Mouse (Mus musculus): ENCODE measurements at regions not wholly inside any gene's neighbourhood (a gene's known extent, or its start where the extent isn't known, plus 50 kb on each side); places are given as distances from the start of the nearest gene placed in this dataset.
A peak's percentile ranks its signal among the peaks of the same experiment; 100 is the strongest.

DNA sequence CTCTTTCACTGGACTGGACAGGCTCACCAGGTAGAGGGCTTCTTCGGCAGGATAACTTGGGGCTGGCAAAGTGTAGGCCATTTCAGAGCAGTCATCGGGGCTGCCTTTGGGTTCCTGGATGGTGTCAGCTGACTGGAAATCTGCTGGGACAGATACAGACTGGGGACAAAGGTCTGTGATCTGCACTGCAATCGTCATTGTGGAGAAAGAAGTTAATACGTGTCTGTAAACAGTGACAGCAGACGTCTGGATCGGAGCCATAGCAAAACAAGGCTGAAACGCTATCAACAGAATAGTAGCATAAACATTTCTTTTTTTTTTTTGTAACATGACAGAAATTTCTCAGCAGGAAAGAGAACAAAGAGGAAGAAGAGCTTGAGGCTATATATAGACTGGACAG lies 171.8 kb upstream of the Fggy start:
- H3K4me1 ChIP-seq (replicated peaks; ENCODE audit: low read depth, low read length): peaks cover 33% of the 10 kb centered on the region
- H3K9me3 ChIP-seq (ENCODE audit: low read length): no peaks in the 10 kb centered on the region
- H3K4me3 ChIP-seq (replicated peaks; ENCODE audit: low read length): no peak overlapping the region
- TF ChIP-seq POU5F1 (IDR thresholded peaks at IDR 0.05; ENCODE audit: borderline replicate concordance, low read length): no peak
- TF ChIP-seq NANOG (IDR thresholded peaks at IDR 0.05; ENCODE audit: borderline replicate concordance, low read length): no peak
- no peak for TF ChIP-seq CTCF (conservative IDR thresholded peaks at IDR 0.05; ENCODE audit: low read length)
- no peaks in the 10 kb centered on the region for H3K27me3 ChIP-seq (ENCODE audit: insufficient read depth, low read length)
- H3K36me3 ChIP-seq (ENCODE audit: insufficient read depth, low read length): no peaks in the 10 kb centered on the region

DNA sequence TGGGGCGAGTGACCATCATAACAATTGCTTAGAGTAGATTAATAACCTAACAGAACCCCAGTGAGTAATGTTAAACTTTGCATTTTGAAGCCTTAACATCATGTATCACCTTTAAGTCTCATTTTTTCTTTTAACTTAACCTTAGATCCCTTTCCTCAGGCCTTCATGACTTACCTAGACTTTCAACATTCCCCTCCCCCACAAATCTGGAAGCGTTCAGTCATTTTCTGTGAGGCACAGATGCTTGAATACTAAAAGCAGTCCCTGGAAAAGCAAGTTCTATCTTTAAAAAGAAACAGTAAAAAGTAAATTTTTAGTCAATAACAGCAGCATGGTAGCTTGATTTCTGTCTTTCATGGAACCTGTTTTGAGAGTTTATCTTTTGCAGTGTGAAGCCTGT lies 171.3 kb upstream of the Fggy start:
- TF ChIP-seq POU5F1 (IDR thresholded peaks at IDR 0.05; ENCODE audit: borderline replicate concordance, low read length): no peak
- H3K4me1 ChIP-seq (replicated peaks; ENCODE audit: low read depth, low read length): peaks cover 34% of the 10 kb centered on the region
- no peaks in the 10 kb centered on the region for H3K27me3 ChIP-seq (ENCODE audit: insufficient read depth, low read length)
- no peak overlapping the region for H3K4me3 ChIP-seq (replicated peaks; ENCODE audit: low read length)
- no peaks in the 10 kb centered on the region for H3K9me3 ChIP-seq (ENCODE audit: low read length)
- no peaks in the 10 kb centered on the region for H3K36me3 ChIP-seq (ENCODE audit: insufficient read depth, low read length)

DNA sequence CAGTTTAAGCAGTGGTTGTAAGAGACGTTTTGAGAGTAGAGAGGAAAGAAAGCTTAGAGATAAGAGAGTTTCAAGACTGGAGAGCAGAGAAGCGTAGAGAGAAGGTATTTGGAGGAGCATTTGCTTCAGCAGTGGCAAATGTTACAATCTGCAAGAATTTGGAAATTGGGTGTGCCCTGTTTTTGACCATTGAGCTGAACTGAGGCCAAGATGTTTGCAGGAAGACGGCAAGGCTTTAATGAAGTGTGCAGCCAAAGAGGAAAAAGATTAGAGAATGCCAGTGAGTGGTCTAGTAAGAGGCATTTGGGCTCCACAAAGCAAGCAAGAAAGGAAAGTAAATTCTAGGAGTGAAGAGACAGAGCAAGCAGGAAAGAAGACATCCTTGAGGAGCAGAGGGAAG lies 168.8 kb upstream of the Fggy start:
- Histone ChIP-seq H3K4me1 (replicated peaks; ENCODE audit: low read depth, low read length) (peaks cover 34% of the 10 kb centered on the region), H3K9me3 (ENCODE audit: low read length) (no peaks in the 10 kb centered on the region), H3K27me3 (ENCODE audit: insufficient read depth, low read length) (no peaks in the 10 kb centered on the region), H3K4me3 (replicated peaks; ENCODE audit: low read length) (no peak overlapping the region), H3K36me3 (ENCODE audit: insufficient read depth, low read length) (no peaks in the 10 kb centered on the region)
- TF ChIP-seq NANOG (IDR thresholded peaks at IDR 0.05; ENCODE audit: borderline replicate concordance, low read length): no peak
- no peak for TF ChIP-seq CTCF (conservative IDR thresholded peaks at IDR 0.05; ENCODE audit: low read length)

DNA sequence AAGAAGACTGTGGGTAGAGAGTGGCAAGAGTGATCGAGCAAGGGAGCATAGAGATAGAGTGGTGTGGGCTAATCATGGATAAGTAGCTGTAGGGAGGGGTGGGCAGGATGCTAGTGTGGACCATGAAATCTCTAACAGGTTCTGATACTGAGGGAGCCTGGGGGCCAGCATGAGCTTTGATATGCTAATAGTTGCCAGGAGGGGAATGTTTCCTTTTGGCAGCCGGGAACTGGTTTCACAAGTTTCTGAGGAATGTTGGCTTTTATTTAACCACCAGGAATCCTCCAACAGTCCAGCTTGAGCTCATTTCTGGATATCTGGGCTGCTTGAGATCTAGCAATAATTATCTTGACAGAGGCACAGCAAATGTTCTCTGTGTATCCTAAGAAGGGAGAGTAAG lies 167.7 kb upstream of the Fggy start:
- Histone ChIP-seq H3K36me3 (ENCODE audit: insufficient read depth, low read length) (no peaks in the 10 kb centered on the region), H3K9me3 (ENCODE audit: low read length) (no peaks in the 10 kb centered on the region), H3K4me1 (replicated peaks; ENCODE audit: low read depth, low read length) (peaks cover 34% of the 10 kb centered on the region), H3K27me3 (ENCODE audit: insufficient read depth, low read length) (no peaks in the 10 kb centered on the region), H3K4me3 (replicated peaks; ENCODE audit: low read length) (no peak overlapping the region)
- peak; percentile 17; the same call in 1 of the 2 replicates for TF ChIP-seq POU5F1 (IDR thresholded peaks at IDR 0.05; ENCODE audit: borderline replicate concordance, low read length)
- no peak for TF ChIP-seq CTCF (conservative IDR thresholded peaks at IDR 0.05; ENCODE audit: low read length)
- no peak for TF ChIP-seq NANOG (IDR thresholded peaks at IDR 0.05; ENCODE audit: borderline replicate concordance, low read length)

DNA sequence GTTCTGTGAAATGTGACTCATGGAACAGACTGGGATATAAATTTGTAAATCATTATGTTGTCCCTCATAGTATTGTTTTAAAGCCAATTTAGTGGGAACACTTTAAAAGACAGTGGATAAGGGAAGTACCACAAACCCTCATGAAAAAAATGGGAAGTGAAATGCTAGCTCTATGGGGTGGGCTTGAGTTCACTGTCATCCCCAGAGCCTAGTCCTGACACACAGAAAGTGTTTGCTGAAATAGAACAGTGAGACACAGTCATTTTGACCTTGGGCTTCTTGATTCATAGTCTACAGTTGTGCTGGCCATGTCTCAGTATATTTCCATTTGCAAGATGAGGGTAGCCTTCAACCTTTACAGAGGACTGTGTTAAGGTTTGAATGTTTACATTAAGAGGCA lies 166.8 kb upstream of the Fggy start:
- TF ChIP-seq POU5F1 (IDR thresholded peaks at IDR 0.05; ENCODE audit: borderline replicate concordance, low read length): no peak
- TF ChIP-seq CTCF (conservative IDR thresholded peaks at IDR 0.05; ENCODE audit: low read length): no peak
- no peak for TF ChIP-seq NANOG (IDR thresholded peaks at IDR 0.05; ENCODE audit: borderline replicate concordance, low read length)

DNA sequence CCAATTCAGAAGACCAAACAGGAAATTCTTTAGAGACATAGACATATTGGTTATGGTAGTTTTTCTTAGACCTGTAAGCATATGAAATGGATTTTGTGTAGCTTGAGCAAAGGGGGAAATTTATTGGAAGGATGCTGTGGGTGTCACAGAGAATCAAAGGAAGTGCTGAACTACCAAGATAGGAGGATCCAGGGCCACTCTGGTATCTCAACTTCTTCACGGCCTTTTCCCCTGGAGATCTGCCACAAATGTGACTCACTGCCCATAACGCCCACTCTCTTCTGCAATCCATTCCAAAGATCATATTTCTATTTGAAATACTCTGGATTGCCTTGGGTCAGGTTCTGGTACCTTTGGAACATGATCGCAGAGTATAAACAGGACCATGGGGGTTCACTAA lies 161.6 kb upstream of the Fggy start:
- TF ChIP-seq NANOG (IDR thresholded peaks at IDR 0.05; ENCODE audit: borderline replicate concordance, low read length) (no peak), POU5F1 (IDR thresholded peaks at IDR 0.05; ENCODE audit: borderline replicate concordance, low read length) (no peak), CTCF (conservative IDR thresholded peaks at IDR 0.05; ENCODE audit: low read length) (no peak)
- no peak overlapping the region for H3K4me3 ChIP-seq (replicated peaks; ENCODE audit: low read length)
- H3K4me1 ChIP-seq (replicated peaks; ENCODE audit: low read depth, low read length): no peaks in the 10 kb centered on the region
- no peaks in the 10 kb centered on the region for H3K27me3 ChIP-seq (ENCODE audit: insufficient read depth, low read length)
- no peaks in the 10 kb centered on the region for H3K36me3 ChIP-seq (ENCODE audit: insufficient read depth, low read length)
- no peaks in the 10 kb centered on the region for H3K9me3 ChIP-seq (ENCODE audit: low read length)

More for the DNA sequence above, 166.8 kb upstream of the Fggy start:
- no peaks in the 10 kb centered on the region for H3K27me3 ChIP-seq (ENCODE audit: insufficient read depth, low read length)
- no peaks in the 10 kb centered on the region for H3K36me3 ChIP-seq (ENCODE audit: insufficient read depth, low read length)
- H3K9me3 ChIP-seq (ENCODE audit: low read length): no peaks in the 10 kb centered on the region
- H3K4me3 ChIP-seq (replicated peaks; ENCODE audit: low read length): no peak overlapping the region
- peaks cover 28% of the 10 kb centered on the region for H3K4me1 ChIP-seq (replicated peaks; ENCODE audit: low read depth, low read length)

DNA sequence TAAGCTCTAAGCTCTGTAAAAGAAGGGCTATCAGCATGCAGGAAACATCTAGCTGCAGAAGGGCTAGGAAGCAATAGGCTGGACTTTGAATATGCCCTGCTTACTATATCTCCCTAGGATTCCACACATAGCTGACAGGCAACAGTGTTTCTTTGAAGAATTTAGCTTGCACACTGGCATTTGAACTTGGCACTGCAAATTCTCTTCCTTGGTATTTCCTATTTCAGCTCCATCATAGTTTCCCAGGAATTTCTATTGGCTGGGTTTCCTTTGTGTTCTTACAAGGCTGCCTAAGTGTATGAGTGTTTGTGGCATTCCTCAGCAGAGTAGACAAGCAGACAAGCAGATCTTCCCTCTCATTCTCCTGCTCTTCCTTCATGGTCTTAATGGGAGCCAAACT lies 159.0 kb upstream of the Fggy start:
- TF ChIP-seq NANOG (IDR thresholded peaks at IDR 0.05; ENCODE audit: borderline replicate concordance, low read length) (no peak), CTCF (conservative IDR thresholded peaks at IDR 0.05; ENCODE audit: low read length) (no peak), POU5F1 (IDR thresholded peaks at IDR 0.05; ENCODE audit: borderline replicate concordance, low read length) (no peak)
- Histone ChIP-seq H3K4me3 (replicated peaks; ENCODE audit: low read length) (no peak overlapping the region), H3K9me3 (ENCODE audit: low read length) (no peaks in the 10 kb centered on the region), H3K4me1 (replicated peaks; ENCODE audit: low read depth, low read length) (no peaks in the 10 kb centered on the region), H3K36me3 (ENCODE audit: insufficient read depth, low read length) (no peaks in the 10 kb centered on the region), H3K27me3 (ENCODE audit: insufficient read depth, low read length) (no peaks in the 10 kb centered on the region)

DNA sequence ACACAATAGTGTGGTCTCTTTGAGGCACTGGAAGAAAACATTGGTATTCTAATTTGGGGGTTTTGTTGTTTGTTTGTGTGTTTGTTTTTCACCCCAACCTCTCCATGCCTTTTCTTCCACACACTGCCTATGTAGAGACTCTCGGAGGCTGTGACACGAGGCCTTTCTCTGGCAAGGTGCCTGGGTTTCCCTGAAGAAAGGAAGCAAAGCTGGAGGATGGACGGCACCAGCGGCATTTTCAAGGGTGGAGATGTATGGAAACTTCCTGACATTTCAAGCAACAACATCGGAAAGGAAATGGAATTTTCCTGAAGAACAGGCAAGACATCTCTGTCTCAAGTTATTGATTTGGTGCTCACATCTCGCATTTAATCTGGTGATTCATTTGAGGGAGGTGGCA lies 155.0 kb upstream of the Fggy start:
- H3K36me3 ChIP-seq (ENCODE audit: insufficient read depth, low read length): no peaks in the 10 kb centered on the region
- H3K4me3 ChIP-seq (replicated peaks; ENCODE audit: low read length): no peak overlapping the region
- H3K4me1 ChIP-seq (replicated peaks; ENCODE audit: low read depth, low read length): no peaks in the 10 kb centered on the region; the same call in 1 of the 2 replicates
- H3K9me3 ChIP-seq (ENCODE audit: low read length): no peaks in the 10 kb centered on the region
- TF ChIP-seq POU5F1 (IDR thresholded peaks at IDR 0.05; ENCODE audit: borderline replicate concordance, low read length): no peak
- no peak for TF ChIP-seq CTCF (conservative IDR thresholded peaks at IDR 0.05; ENCODE audit: low read length)
- TF ChIP-seq NANOG (IDR thresholded peaks at IDR 0.05; ENCODE audit: borderline replicate concordance, low read length): no peak
- no peaks in the 10 kb centered on the region for H3K27me3 ChIP-seq (ENCODE audit: insufficient read depth, low read length)

DNA sequence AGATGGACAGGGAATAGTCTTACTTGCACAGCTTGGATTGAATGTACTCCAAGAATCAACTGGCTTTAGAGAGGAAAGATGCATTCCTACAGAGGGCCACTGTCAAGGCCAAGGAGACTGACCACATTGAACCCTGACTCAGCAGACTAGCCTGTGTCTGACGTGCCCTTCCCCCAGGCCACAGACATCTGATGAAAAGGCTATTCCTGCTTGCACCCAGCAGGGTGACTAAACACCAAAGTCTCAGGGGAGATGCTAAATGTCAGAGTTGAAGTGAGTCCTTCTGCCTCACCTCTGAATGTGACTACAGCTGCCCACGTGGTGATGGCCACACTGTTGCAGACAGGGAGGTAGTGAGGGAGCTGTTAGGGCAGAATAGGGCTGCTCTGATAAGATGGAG lies 140.2 kb upstream of the Fggy start:
- no peak for TF ChIP-seq CTCF (conservative IDR thresholded peaks at IDR 0.05; ENCODE audit: low read length)
- TF ChIP-seq NANOG (IDR thresholded peaks at IDR 0.05; ENCODE audit: borderline replicate concordance, low read length): no peak
- no peak for TF ChIP-seq POU5F1 (IDR thresholded peaks at IDR 0.05; ENCODE audit: borderline replicate concordance, low read length)
- Histone ChIP-seq H3K9me3 (ENCODE audit: low read length) (no peaks in the 10 kb centered on the region), H3K4me1 (replicated peaks; ENCODE audit: low read depth, low read length) (no peaks in the 10 kb centered on the region), H3K4me3 (replicated peaks; ENCODE audit: low read length) (no peak overlapping the region), H3K36me3 (ENCODE audit: insufficient read depth, low read length) (no peaks in the 10 kb centered on the region), H3K27me3 (ENCODE audit: insufficient read depth, low read length) (no peaks in the 10 kb centered on the region)

Data from E14TG2a.4 (cell line).